In genomic region chr9:41582171-41582570, GRCm38 (mm10) we compare ENCODE assay signal across 8 mouse cellular contexts.
A peak's percentile ranks its signal among the peaks of the same experiment; 100 is the strongest.
DNase-seq lines count a peak whose midpoint lies in the region; ATAC-seq and TF ChIP-seq lines count a peak whose summit lies in the region.

No protein-coding gene starts in this region.

- no peak for TF ChIP-seq CTCF in kidney, adult 2 months (conservative IDR thresholded peaks at IDR 0.05; ENCODE audit: insufficient read depth, insufficient read length, low read depth, low read length)

- H3K9ac ChIP-seq in hindbrain, embryonic 11.5 days (ENCODE audit: low read depth, low read length), result peak overlapping the region; percentile 95
- H3K9ac ChIP-seq in midbrain, embryonic 16.5 days (ENCODE audit: low read depth, low read length), result peak overlapping the region; percentile 89

- H3K4me1 ChIP-seq in kidney, adult 2 months (ENCODE audit: control insufficient read depth, insufficient read depth, low read length), result peaks cover 6% of the 10 kb centered on the region; the same call in 1 of the 2 replicates
- no peaks in the 10 kb centered on the region for H3K4me1 ChIP-seq in hindbrain, embryonic 11.5 days (replicated peaks; ENCODE audit: control insufficient read depth, insufficient read depth, low read length)
- peaks cover 10% of the 10 kb centered on the region for H3K4me1 ChIP-seq in midbrain, embryonic 16.5 days (ENCODE audit: control insufficient read depth, insufficient read depth, low read length)

- H3K36me3 ChIP-seq in kidney, adult 2 months (ENCODE audit: control insufficient read depth, insufficient read depth, low read length), result no peaks in the 10 kb centered on the region
- no peaks in the 10 kb centered on the region for H3K36me3 ChIP-seq in hindbrain, embryonic 11.5 days (ENCODE audit: control insufficient read depth, insufficient read depth, low read length)
- H3K36me3 ChIP-seq in midbrain, embryonic 16.5 days (ENCODE audit: control insufficient read depth, insufficient read depth, low read length), result no peaks in the 10 kb centered on the region

- no peaks in the 10 kb centered on the region for H3K27me3 ChIP-seq in kidney, adult 2 months (replicated peaks; ENCODE audit: control insufficient read depth, insufficient read depth, low read length)
- H3K27me3 ChIP-seq in hindbrain, embryonic 11.5 days (ENCODE audit: control insufficient read depth, insufficient read depth, low read length), result no peaks in the 10 kb centered on the region
- no peaks in the 10 kb centered on the region for H3K27me3 ChIP-seq in midbrain, embryonic 16.5 days (ENCODE audit: control insufficient read depth, insufficient read depth, low read depth, low read length)

- no peak for TF ChIP-seq POLR2A in kidney, adult 2 months (IDR thresholded peaks at IDR 0.05; ENCODE audit: low read depth, low read length)

- no peak overlapping the region for H3K27ac ChIP-seq in kidney, adult 2 months (ENCODE audit: insufficient read depth, low read depth, low read length)
- H3K27ac ChIP-seq in hindbrain, embryonic 11.5 days (ENCODE audit: low read depth, low read length), result peak overlapping the region; percentile 95
- peak overlapping the region; percentile 95 for H3K27ac ChIP-seq in midbrain, embryonic 16.5 days (ENCODE audit: low read length)

- no peaks in the 10 kb centered on the region for H3K9me3 ChIP-seq in hindbrain, embryonic 11.5 days (ENCODE audit: control insufficient read depth, low read length)
- no peaks in the 10 kb centered on the region for H3K9me3 ChIP-seq in midbrain, embryonic 16.5 days (replicated peaks; ENCODE audit: control insufficient read depth, low read length, poor library complexity, severe bottlenecking)

- WGBS in kidney, adult 2 months, result 48% methylated on average over 8 of the region's 8 CpGs
- WGBS in hindbrain, embryonic 11.5 days, result 58% methylated on average over 8 of the region's 8 CpGs
- WGBS in midbrain, embryonic 16.5 days, result 1% methylated on average over 8 of the region's 8 CpGs

- peak overlapping the region; percentile 63 for H3K4me2 ChIP-seq in hindbrain, embryonic 11.5 days (replicated peaks; ENCODE audit: low read depth, low read length)
- H3K4me2 ChIP-seq in midbrain, embryonic 16.5 days (ENCODE audit: low read length), result peak overlapping the region; percentile 34

- no peak for DNase-seq in kidney, adult 2 months
- no peak for DNase-seq in kidney, postnatal 14 days
- DNase-seq in embryo, embryonic 10.5 days (ENCODE audit: low spot score), result peak; percentile 57
- DNase-seq in hindbrain, embryonic 11.5 days (ENCODE audit: low spot score), result no peak
- DNase-seq in c-Kit-positive CD71-positive TER-119-positive erythroid progenitor cells, embryonic 14.5 days (ENCODE audit: low spot score), result no peak
- no peak for DNase-seq in right cerebral cortex, postnatal 36 days (ENCODE audit: low spot score in 2 of 2)
- no peak for DNase-seq in cerebellum, adult 8-10 months

- ATAC-seq in hindbrain, embryonic 11.5 days (ENCODE audit: low FRiP score), result no peak
- no peak for ATAC-seq in midbrain, embryonic 16.5 days

- H3K4me3 ChIP-seq in kidney, adult 2 months (ENCODE audit: insufficient read depth, low read depth, low read length), result peak overlapping the region; percentile 34; the same call in 1 of the 2 replicates
- H3K4me3 ChIP-seq in hindbrain, embryonic 11.5 days (ENCODE audit: low read depth, low read length), result peak overlapping the region; percentile 70
- H3K4me3 ChIP-seq in midbrain, embryonic 16.5 days (ENCODE audit: low read depth, low read length), result peak overlapping the region; percentile 69
